Comparison of ENCODE assay signal across 20 mouse cellular contexts in genomic region chr12:34170601-34171000, GRCm38 (mm10).
DNase-seq lines count a peak whose midpoint lies in the region; ATAC-seq and TF ChIP-seq lines count a peak whose summit lies in the region.
"Had no signal": no experiment of that assay in that cellular context is flagged by ENCODE, and none has a peak within 500 bp of the region (broad histone marks: within the 10 kb centered on the region; RNA-seq: fewer than 3 reads in every experiment).

No protein-coding gene starts in this region.

- WGBS in hindbrain, embryonic 11.5 days: 60% methylated on average over 3 of the region's 3 CpGs
- WGBS in hindbrain, postnatal 0 days: 72% methylated on average over 3 of the region's 3 CpGs
- WGBS in embryonic facial prominence, embryonic 11.5 days: 38% methylated on average over 3 of the region's 3 CpGs
- WGBS in limb, embryonic 11.5 days: 12% methylated on average over 3 of the region's 3 CpGs
- WGBS in cerebellum, adult 2 months: 74% methylated on average over 3 of the region's 3 CpGs

- no peaks in the 10 kb centered on the region for H3K27me3 ChIP-seq in hindbrain, embryonic 11.5 days (ENCODE audit: control insufficient read depth, insufficient read depth, low read length)
- no peaks in the 10 kb centered on the region for H3K27me3 ChIP-seq in hindbrain, postnatal 0 days (ENCODE audit: insufficient read depth, low read length)
- no peaks in the 10 kb centered on the region for H3K27me3 ChIP-seq in embryonic facial prominence, embryonic 11.5 days (ENCODE audit: control insufficient read depth, insufficient read depth, low read length)
- no peaks in the 10 kb centered on the region for H3K27me3 ChIP-seq in limb, embryonic 11.5 days (ENCODE audit: control insufficient read depth, insufficient read depth, low read length)
- no peaks in the 10 kb centered on the region for H3K27me3 ChIP-seq in cerebellum, adult 2 months (ENCODE audit: control insufficient read depth, insufficient read depth, low read length)
- H3K27me3 ChIP-seq: embryonic facial prominence, embryonic 15.5 days; hindbrain, embryonic 13.5 days; intestine, embryonic 15.5 days; midbrain, embryonic 13.5 days had no signal

- no peak for ATAC-seq in hindbrain, embryonic 11.5 days (ENCODE audit: low FRiP score)
- ATAC-seq in hindbrain, postnatal 0 days: no peak
- no peak for ATAC-seq in embryonic facial prominence, embryonic 11.5 days (replicated peaks; ENCODE audit: insufficient number of reproducible peaks, low FRiP score, low TSS enrichment, low read depth)
- peak; percentile 75; the same call in 1 of the 2 replicates for ATAC-seq in limb, embryonic 11.5 days (ENCODE audit: insufficient number of reproducible peaks, low FRiP score, low TSS enrichment, low read depth)
- ATAC-seq: intestine, embryonic 15.5 days; midbrain, embryonic 13.5 days had no signal

- no peaks in the 10 kb centered on the region for H3K9me3 ChIP-seq in hindbrain, embryonic 11.5 days (ENCODE audit: control insufficient read depth, low read length)
- H3K9me3 ChIP-seq in hindbrain, postnatal 0 days (ENCODE audit: low read length): no peaks in the 10 kb centered on the region
- H3K9me3 ChIP-seq in embryonic facial prominence, embryonic 11.5 days (replicated peaks; ENCODE audit: control insufficient read depth, low read length): no peaks in the 10 kb centered on the region
- no peaks in the 10 kb centered on the region for H3K9me3 ChIP-seq in limb, embryonic 11.5 days (ENCODE audit: control insufficient read depth, low read length)
- H3K9me3 ChIP-seq: embryonic facial prominence, embryonic 15.5 days; forebrain, embryonic 10.5 days; hindbrain, embryonic 13.5 days; intestine, embryonic 15.5 days; midbrain, embryonic 13.5 days had no signal

- no peak overlapping the region for H3K4me2 ChIP-seq in hindbrain, embryonic 11.5 days (replicated peaks; ENCODE audit: low read depth, low read length)
- no peak overlapping the region for H3K4me2 ChIP-seq in hindbrain, postnatal 0 days (ENCODE audit: low read depth, low read length)
- no peak overlapping the region for H3K4me2 ChIP-seq in embryonic facial prominence, embryonic 11.5 days (ENCODE audit: low read depth, low read length)
- no peak overlapping the region for H3K4me2 ChIP-seq in limb, embryonic 11.5 days (ENCODE audit: low read depth, severe bottlenecking)
- H3K4me2 ChIP-seq: embryonic facial prominence, embryonic 15.5 days; hindbrain, embryonic 13.5 days; intestine, embryonic 15.5 days; midbrain, embryonic 13.5 days had no signal

- no peak for TF ChIP-seq POLR2A in cerebellum, adult 2 months (IDR thresholded peaks at IDR 0.05; ENCODE audit: borderline replicate concordance, insufficient read depth, low read length)

- H3K9ac ChIP-seq in hindbrain, embryonic 11.5 days (ENCODE audit: low read depth, low read length): no peak overlapping the region
- H3K9ac ChIP-seq in hindbrain, postnatal 0 days (replicated peaks; ENCODE audit: low read length): no peak overlapping the region
- H3K9ac ChIP-seq in embryonic facial prominence, embryonic 11.5 days (replicated peaks; ENCODE audit: low read length): no peak overlapping the region
- H3K9ac ChIP-seq in limb, embryonic 11.5 days (ENCODE audit: low read length): no peak overlapping the region
- H3K9ac ChIP-seq: embryonic facial prominence, embryonic 15.5 days; hindbrain, embryonic 13.5 days; intestine, embryonic 15.5 days; midbrain, embryonic 13.5 days had no signal

- peak; percentile 12 for DNase-seq in hindbrain, embryonic 11.5 days (ENCODE audit: low spot score)
- DNase-seq in hindbrain, postnatal 0 days (ENCODE audit: low spot score): no peak
- peak; percentile 74 for DNase-seq in embryonic facial prominence, embryonic 11.5 days (ENCODE audit: low spot score)
- peak; percentile 68 for DNase-seq in limb, embryonic 11.5 days (ENCODE audit: low spot score)
- no peak for DNase-seq in cerebellum, adult 2 months
- no peak for DNase-seq in adrenal gland, adult 18-20 months (ENCODE audit: low spot score in 2 of 2)
- DNase-seq in layer of hippocampus, postnatal 36 days: no peak
- DNase-seq: adrenal gland, adult 2 months; cerebellum, adult 9-11 months; gastrocnemius, adult 2 months; kidney, adult 9 months; kidney, postnatal 25 days; liver; lung, postnatal 10 days; right cerebral cortex, postnatal 14 days had no signal

- TF ChIP-seq CTCF in hindbrain, postnatal 0 days (IDR thresholded peaks at IDR 0.05; ENCODE audit: low read depth): no peak
- TF ChIP-seq CTCF in cerebellum, adult 2 months (IDR thresholded peaks at IDR 0.05; ENCODE audit: borderline replicate concordance, insufficient read depth, low read depth, low read length): no peak

- no peak overlapping the region for H3K27ac ChIP-seq in hindbrain, embryonic 11.5 days (ENCODE audit: low read depth, low read length)
- H3K27ac ChIP-seq in hindbrain, postnatal 0 days: no peak overlapping the region
- no peak overlapping the region for H3K27ac ChIP-seq in embryonic facial prominence, embryonic 11.5 days (replicated peaks; ENCODE audit: low read depth, low read length)
- H3K27ac ChIP-seq in limb, embryonic 11.5 days (replicated peaks; ENCODE audit: low read depth, low read length): no peak overlapping the region
- H3K27ac ChIP-seq in cerebellum, adult 2 months (ENCODE audit: insufficient read depth, low read length): no peak overlapping the region
- H3K27ac ChIP-seq: forebrain, embryonic 10.5 days; gastrocnemius, adult 2 months; hindbrain, embryonic 13.5 days; intestine, embryonic 15.5 days; midbrain, embryonic 13.5 days had no signal

- no peak overlapping the region for H3K4me3 ChIP-seq in hindbrain, embryonic 11.5 days (ENCODE audit: low read depth, low read length)
- no peak overlapping the region for H3K4me3 ChIP-seq in hindbrain, postnatal 0 days (ENCODE audit: low read length)
- H3K4me3 ChIP-seq in embryonic facial prominence, embryonic 11.5 days (ENCODE audit: low read depth, low read length): no peak overlapping the region
- no peak overlapping the region for H3K4me3 ChIP-seq in limb, embryonic 11.5 days (ENCODE audit: low read depth, low read length)
- no peak overlapping the region for H3K4me3 ChIP-seq in cerebellum, adult 2 months (replicated peaks; ENCODE audit: insufficient read depth, low read depth, low read length)
- H3K4me3 ChIP-seq: embryonic facial prominence, embryonic 15.5 days; forebrain, embryonic 10.5 days; gastrocnemius, adult 2 months; hindbrain, embryonic 13.5 days; intestine, embryonic 15.5 days; midbrain, embryonic 13.5 days had no signal

- no peaks in the 10 kb centered on the region for H3K36me3 ChIP-seq in hindbrain, embryonic 11.5 days (ENCODE audit: control insufficient read depth, insufficient read depth, low read length)
- H3K36me3 ChIP-seq in hindbrain, postnatal 0 days (ENCODE audit: insufficient read depth, low read length): no peaks in the 10 kb centered on the region
- no peaks in the 10 kb centered on the region for H3K36me3 ChIP-seq in embryonic facial prominence, embryonic 11.5 days (replicated peaks; ENCODE audit: control insufficient read depth, insufficient read depth, low read depth, low read length)
- H3K36me3 ChIP-seq in limb, embryonic 11.5 days (ENCODE audit: control insufficient read depth, insufficient read depth, low read length): no peaks in the 10 kb centered on the region
- H3K36me3 ChIP-seq: embryonic facial prominence, embryonic 15.5 days; forebrain, embryonic 10.5 days; hindbrain, embryonic 13.5 days; intestine, embryonic 15.5 days; midbrain, embryonic 13.5 days had no signal

- H3K4me1 ChIP-seq in hindbrain, embryonic 11.5 days (replicated peaks; ENCODE audit: control insufficient read depth, insufficient read depth, low read length): no peaks in the 10 kb centered on the region
- no peaks in the 10 kb centered on the region for H3K4me1 ChIP-seq in hindbrain, postnatal 0 days (ENCODE audit: insufficient read depth, low read length)
- no peaks in the 10 kb centered on the region for H3K4me1 ChIP-seq in embryonic facial prominence, embryonic 11.5 days (ENCODE audit: control insufficient read depth, insufficient read depth, low read length)
- no peaks in the 10 kb centered on the region for H3K4me1 ChIP-seq in limb, embryonic 11.5 days (ENCODE audit: control insufficient read depth, insufficient read depth, low read length)
- no peaks in the 10 kb centered on the region for H3K4me1 ChIP-seq in cerebellum, adult 2 months (ENCODE audit: control insufficient read depth, insufficient read depth, low read length)
- H3K4me1 ChIP-seq: forebrain, embryonic 10.5 days; hindbrain, embryonic 13.5 days; intestine, embryonic 15.5 days; midbrain, embryonic 13.5 days had no signal

Comparison
In these comparisons a context has a peak if more than half of its experiments do, and no peak if none do; other contexts are left out.
1. DNase-seq: peak in hindbrain, embryonic 11.5 days (single experiment), embryonic facial prominence, embryonic 11.5 days (single experiment) and limb, embryonic 11.5 days (single experiment); none in hindbrain, postnatal 0 days (single experiment), cerebellum, adult 2 months (0 of 2), adrenal gland, adult 18-20 months (0 of 2) and layer of hippocampus, postnatal 36 days (0 of 2).